Mouse (Mus musculus): Measurements from ENCODE around the gene Adamtsl5. TPM values are rescaled to one million over a fixed set of nuclear protein-coding genes. Genes with fewer than 3 reads are reported as not detected.

The Adamtsl5 gene
- polyA plus RNA-seq, 1 experiment from 2014 or later, result 0.26 TPM

GRCm38 (mm10) chr10:80342749-80343424, 5.3 kb downstream of the Adamtsl5 start:
- WGBS, result under 1% methylated on average over 33 of the region's 33 CpGs
- H3K9ac ChIP-seq (replicated peaks; ENCODE audit: low read length), result peak overlapping the region; percentile 9; the same call in 1 of the 2 replicates
- DNase-seq (peak; percentile 79), ATAC-seq (ENCODE audit: low FRiP score, low TSS enrichment) (peak; percentile 53; the same call in 1 of the 2 replicates)
- peak overlapping the region; percentile 24 for H3K4me3 ChIP-seq (replicated peaks; ENCODE audit: low read depth, low read length)
- H3K4me2 ChIP-seq (ENCODE audit: low read length), result peak overlapping the region; percentile 49
- no peaks in the 10 kb centered on the region for H3K9me3 ChIP-seq (ENCODE audit: control insufficient read depth, low read length)
- no peak overlapping the region for H3K27ac ChIP-seq (replicated peaks; ENCODE audit: low read depth, low read length)
- H3K36me3 ChIP-seq (ENCODE audit: control insufficient read depth, insufficient read depth, low read length), result no peaks in the 10 kb centered on the region
- peaks cover 76% of the 10 kb centered on the region for H3K27me3 ChIP-seq (ENCODE audit: control insufficient read depth, insufficient read depth, low read length)
- peaks cover 8% of the 10 kb centered on the region; the same call in 1 of the 2 replicates for H3K4me1 ChIP-seq (ENCODE audit: control insufficient read depth, insufficient read depth, low read length)

- peaks cover 8% of the 10 kb centered on the region; the same call in 1 of the 2 replicates for H3K4me1 ChIP-seq (ENCODE audit: control insufficient read depth, insufficient read depth, low read length)
- 3% methylated on average over 26 of the region's 26 CpGs for WGBS
- H3K9me3 ChIP-seq (ENCODE audit: control insufficient read depth, low read length), result no peaks in the 10 kb centered on the region
- H3K9ac ChIP-seq (replicated peaks; ENCODE audit: low read length), result no peak overlapping the region; the same call in 1 of the 2 replicates
- no peak for DNase-seq
- H3K27me3 ChIP-seq (ENCODE audit: control insufficient read depth, insufficient read depth, low read length), result peaks cover 72% of the 10 kb centered on the region
- no peak overlapping the region for H3K27ac ChIP-seq (replicated peaks; ENCODE audit: low read depth, low read length)
- peak overlapping the region; percentile 49 for H3K4me2 ChIP-seq (ENCODE audit: low read length)
- H3K4me3 ChIP-seq (replicated peaks; ENCODE audit: low read depth, low read length), result peak overlapping the region; percentile 24
- ATAC-seq (ENCODE audit: low FRiP score, low TSS enrichment), result 0 out of 2 replicates have a peak, but pooled peaks have one; percentile 15
- H3K36me3 ChIP-seq (ENCODE audit: control insufficient read depth, insufficient read depth, low read length), result no peaks in the 10 kb centered on the region
Measured at GRCm38 (mm10) chr10:80342305-80342748, 5.9 kb downstream of the Adamtsl5 start.

DNA sequence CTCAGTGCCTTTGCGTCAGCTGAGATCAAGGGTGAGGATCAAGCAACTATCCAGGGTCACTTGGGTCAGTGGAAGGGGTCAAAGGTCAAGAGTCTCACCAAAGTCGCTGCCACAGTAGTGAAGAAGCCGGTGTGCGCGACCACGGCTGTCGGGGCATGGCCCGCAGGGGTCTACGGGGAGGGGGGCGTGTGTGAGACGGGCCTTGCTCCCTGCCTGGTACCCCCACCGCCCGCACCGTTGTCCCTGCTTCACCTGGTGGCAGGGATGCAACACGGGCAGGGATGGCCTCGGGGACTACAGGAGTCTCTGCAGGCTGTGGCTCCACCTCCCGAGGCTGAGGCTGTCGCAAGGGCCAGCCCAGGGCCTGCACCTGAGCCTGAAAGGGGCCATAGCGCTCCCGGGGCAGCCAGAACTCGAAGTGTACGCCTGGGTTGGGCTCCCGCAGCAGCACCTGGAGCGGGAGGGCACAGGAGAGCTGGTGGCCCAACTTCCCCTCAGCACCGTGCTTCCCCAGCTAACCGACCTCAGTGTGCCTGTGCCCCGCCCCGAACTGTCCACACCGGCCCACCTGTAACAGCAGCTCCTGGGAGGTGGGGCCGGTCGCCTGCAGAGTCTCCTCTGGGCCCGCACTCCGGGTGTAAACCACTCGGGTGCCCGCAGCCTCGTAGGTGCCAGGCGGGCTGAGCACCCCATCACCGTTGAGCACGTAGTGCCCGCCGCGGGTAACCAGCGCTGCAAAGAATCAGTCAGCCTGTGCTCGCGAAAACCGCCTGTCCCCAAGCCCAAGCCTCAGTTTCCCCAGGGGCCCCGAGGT, 6.5 kb downstream of the Adamtsl5 start:
- Histone ChIP-seq H3K4me1 (ENCODE audit: control insufficient read depth, insufficient read depth, low read length) (peaks cover 8% of the 10 kb centered on the region; the same call in 1 of the 2 replicates), H3K27ac (replicated peaks; ENCODE audit: low read depth, low read length) (no peak overlapping the region), H3K36me3 (ENCODE audit: control insufficient read depth, insufficient read depth, low read length) (no peaks in the 10 kb centered on the region), H3K27me3 (ENCODE audit: control insufficient read depth, insufficient read depth, low read length) (peaks cover 68% of the 10 kb centered on the region), H3K9ac (replicated peaks; ENCODE audit: low read length) (no peak overlapping the region), H3K4me3 (replicated peaks; ENCODE audit: low read depth, low read length) (no peak overlapping the region; the same call in 1 of the 2 replicates), H3K4me2 (ENCODE audit: low read length) (0 out of 2 replicates have a peak overlapping the region, but pooled peaks have one; percentile 49), H3K9me3 (ENCODE audit: control insufficient read depth, low read length) (no peaks in the 10 kb centered on the region)
- WGBS, result 2% methylated on average over 47 of the region's 47 CpGs
- no peak for DNase-seq
- ATAC-seq (ENCODE audit: low FRiP score, low TSS enrichment), result no peak

DNA sequence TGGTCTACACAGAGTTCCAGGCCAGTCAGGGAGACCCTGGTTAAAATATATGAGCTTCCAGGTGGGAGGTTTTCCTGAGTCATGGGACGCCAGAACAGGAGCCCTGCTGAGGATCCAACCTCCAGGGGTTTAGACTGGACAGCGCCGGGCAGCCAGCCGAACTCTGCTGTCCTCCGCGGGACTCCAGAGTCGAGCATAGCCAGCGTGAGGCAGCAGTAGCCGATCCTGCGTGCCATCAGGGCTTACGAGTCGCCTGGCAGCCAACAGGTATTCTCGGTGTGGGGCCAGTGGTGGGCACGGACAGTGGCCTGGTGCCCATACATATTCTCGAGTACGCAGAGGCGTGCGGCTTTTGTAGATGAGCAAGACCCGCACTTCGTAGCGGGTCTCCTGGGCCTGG, 7.2 kb downstream of the Adamtsl5 start:
- no peak for DNase-seq
- Histone ChIP-seq H3K4me1 (ENCODE audit: control insufficient read depth, insufficient read depth, low read length) (peaks cover 8% of the 10 kb centered on the region; the same call in 1 of the 2 replicates), H3K4me3 (replicated peaks; ENCODE audit: low read depth, low read length) (no peak overlapping the region), H3K27ac (replicated peaks; ENCODE audit: low read depth, low read length) (no peak overlapping the region), H3K36me3 (ENCODE audit: control insufficient read depth, insufficient read depth, low read length) (no peaks in the 10 kb centered on the region), H3K9ac (replicated peaks; ENCODE audit: low read length) (no peak overlapping the region), H3K4me2 (ENCODE audit: low read length) (no peak overlapping the region), H3K27me3 (ENCODE audit: control insufficient read depth, insufficient read depth, low read length) (peaks cover 62% of the 10 kb centered on the region), H3K9me3 (ENCODE audit: control insufficient read depth, low read length) (no peaks in the 10 kb centered on the region)
- WGBS, result 9% methylated on average over 21 of the region's 21 CpGs
- no peak for ATAC-seq (ENCODE audit: low FRiP score, low TSS enrichment)

GRCm38 (mm10) chr10:80339941-80340750, 8.1 kb downstream of the Adamtsl5 start:
- H3K27ac ChIP-seq (replicated peaks; ENCODE audit: low read depth, low read length), result no peak overlapping the region
- H3K9me3 ChIP-seq (ENCODE audit: control insufficient read depth, low read length), result no peaks in the 10 kb centered on the region
- peaks cover 8% of the 10 kb centered on the region; the same call in 1 of the 2 replicates for H3K4me1 ChIP-seq (ENCODE audit: control insufficient read depth, insufficient read depth, low read length)
- no peaks in the 10 kb centered on the region for H3K36me3 ChIP-seq (ENCODE audit: control insufficient read depth, insufficient read depth, low read length)
- peak; percentile 91 for DNase-seq
- no peak overlapping the region for H3K4me3 ChIP-seq (replicated peaks; ENCODE audit: low read depth, low read length)
- H3K9ac ChIP-seq (replicated peaks; ENCODE audit: low read length), result no peak overlapping the region
- 21% methylated on average over 19 of the region's 19 CpGs for WGBS
- H3K27me3 ChIP-seq (ENCODE audit: control insufficient read depth, insufficient read depth, low read length), result peaks cover 53% of the 10 kb centered on the region
- ATAC-seq (ENCODE audit: low FRiP score, low TSS enrichment), result no peak
- H3K4me2 ChIP-seq (ENCODE audit: low read length), result 0 out of 2 replicates have a peak overlapping the region, but pooled peaks have one; percentile 15

- no peak for ATAC-seq (ENCODE audit: low FRiP score, low TSS enrichment)
- Histone ChIP-seq H3K4me1 (ENCODE audit: control insufficient read depth, insufficient read depth, low read length) (0 out of 2 replicates have a peak, but pooled peaks cover 3% of the 10 kb centered on the region), H3K27ac (replicated peaks; ENCODE audit: low read depth, low read length) (no peak overlapping the region), H3K4me2 (ENCODE audit: low read length) (no peak overlapping the region), H3K9ac (replicated peaks; ENCODE audit: low read length) (no peak overlapping the region), H3K27me3 (ENCODE audit: control insufficient read depth, insufficient read depth, low read length) (peaks cover 14% of the 10 kb centered on the region), H3K9me3 (ENCODE audit: control insufficient read depth, low read length) (no peaks in the 10 kb centered on the region), H3K36me3 (ENCODE audit: control insufficient read depth, insufficient read depth, low read length) (no peaks in the 10 kb centered on the region), H3K4me3 (replicated peaks; ENCODE audit: low read depth, low read length) (no peak overlapping the region)
- 90% methylated on average over 12 of the region's 12 CpGs for WGBS
- DNase-seq, result no peak
Measured at GRCm38 (mm10) chr10:80336263-80336662, 11.9 kb downstream of the Adamtsl5 start.

DNA sequence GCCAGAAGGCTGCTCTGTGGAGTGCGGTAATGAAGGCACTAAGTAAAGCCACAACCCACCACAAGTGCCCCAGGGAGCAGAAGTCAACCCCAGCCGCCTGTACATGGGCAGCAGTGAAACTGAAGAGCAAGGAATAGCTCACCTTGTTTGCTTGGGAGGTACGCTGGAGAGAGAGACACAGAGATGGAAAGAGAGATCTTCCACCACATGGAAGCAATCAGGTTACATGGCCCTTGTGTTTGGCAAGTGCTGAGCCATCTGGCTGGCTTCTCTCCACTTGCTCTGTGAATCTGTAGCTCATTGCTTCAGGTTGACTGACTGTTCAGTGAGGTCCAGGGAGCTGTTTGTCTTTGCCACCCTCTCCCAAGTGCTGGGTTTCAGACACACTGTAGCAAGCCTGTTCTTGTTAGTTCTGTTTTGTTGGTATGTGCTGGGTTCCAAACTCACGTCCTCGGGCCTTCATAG, 15.7 kb downstream of the Adamtsl5 start:
- Histone ChIP-seq H3K9ac (replicated peaks; ENCODE audit: low read length) (no peak overlapping the region), H3K27me3 (ENCODE audit: control insufficient read depth, insufficient read depth, low read length) (0 out of 2 replicates have a peak, but pooled peaks cover 3% of the 10 kb centered on the region), H3K9me3 (ENCODE audit: control insufficient read depth, low read length) (no peaks in the 10 kb centered on the region), H3K27ac (replicated peaks; ENCODE audit: low read depth, low read length) (no peak overlapping the region), H3K4me1 (ENCODE audit: control insufficient read depth, insufficient read depth, low read length) (peaks cover 14% of the 10 kb centered on the region), H3K4me3 (replicated peaks; ENCODE audit: low read depth, low read length) (no peak overlapping the region), H3K36me3 (ENCODE audit: control insufficient read depth, insufficient read depth, low read length) (no peaks in the 10 kb centered on the region), H3K4me2 (ENCODE audit: low read length) (no peak overlapping the region)
- no peak for DNase-seq
- ATAC-seq (ENCODE audit: low FRiP score, low TSS enrichment), result no peak
- 82% methylated on average over 5 of the region's 5 CpGs for WGBS
